Mouse (Mus musculus) liver, adult 2 months (tissue): ENCODE results near the gene Sirt1.

ENCODE experiments used
- CTCF ChIP-seq: fragments of 200-500 bp; IDR thresholded peaks from 2 replicates; pipeline ENCODE4 v1.5.1; 2011; ENCODE audit warnings: low read depth, low read length, control low read depth
- POLR2A ChIP-seq: fragments of 200-500 bp; IDR thresholded peaks from 2 replicates; pipeline ENCODE4 v1.6.1; 2011; ENCODE audit warnings: low read length, control low read depth; ENCODE audit not compliant: insufficient read depth; ENCODE audit errors: extremely low read depth

DNA sequence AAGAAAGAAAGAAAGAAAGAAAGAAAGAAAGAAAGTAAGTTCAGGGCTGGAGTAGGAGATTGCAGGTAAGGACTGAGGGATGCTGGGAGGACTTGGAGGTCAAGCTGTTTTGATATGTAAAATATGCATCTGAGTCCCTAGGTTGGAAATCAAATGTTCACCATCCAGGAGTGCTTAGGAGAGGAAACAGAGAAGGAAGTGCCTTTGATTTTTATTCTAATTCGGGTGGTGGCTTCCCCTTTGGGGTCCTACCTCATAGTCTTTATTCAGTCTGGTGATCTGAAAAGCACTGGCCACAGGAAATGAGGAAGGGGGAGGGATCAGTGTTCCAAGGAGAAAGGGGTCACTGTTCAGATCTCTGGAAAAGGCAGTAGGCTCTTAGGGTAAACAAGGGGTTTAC lies 21.0 kb downstream of the Sirt1 start:
- TF ChIP-seq POLR2A: no peak
- TF ChIP-seq CTCF: no peak
